Mouse (Mus musculus): Measurements from ENCODE around the gene Cxcl16.
"Not testable (repeated sequence)": the region's sequence is repeated elsewhere in the genome, so short reads cannot be mapped to it uniquely, and the experiment has no call there.

The Cxcl16 gene

DNA sequence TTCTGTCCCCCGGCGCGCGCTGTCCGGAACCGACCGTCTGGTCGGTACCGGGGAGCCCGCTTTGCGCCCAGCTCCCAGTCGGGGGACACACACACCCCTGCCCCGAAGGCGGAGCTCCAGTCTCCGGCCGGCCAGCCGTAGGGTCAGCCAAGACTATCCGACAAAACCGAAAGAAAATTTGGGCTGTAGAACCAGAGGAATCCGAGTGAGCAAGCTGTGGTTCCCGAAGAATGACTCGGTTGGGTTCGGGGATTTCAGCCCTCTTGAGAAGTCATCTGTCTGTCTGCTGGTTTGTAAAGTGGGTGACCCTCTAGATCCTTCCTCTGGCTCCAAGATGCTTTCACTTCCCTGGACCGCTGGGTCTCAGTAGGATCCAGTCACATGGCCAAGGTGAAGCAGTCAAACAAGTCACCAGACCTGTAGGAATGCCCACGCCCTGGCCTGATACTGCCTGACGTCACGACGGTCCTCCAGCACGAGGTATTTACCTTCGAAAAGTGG, at the start of gene Cxcl16:
TSS of gene Cxcl16 (minus strand) at position 384 of the 501 bp plus-strand sequence.
- no peak for DNase-seq

DNA sequence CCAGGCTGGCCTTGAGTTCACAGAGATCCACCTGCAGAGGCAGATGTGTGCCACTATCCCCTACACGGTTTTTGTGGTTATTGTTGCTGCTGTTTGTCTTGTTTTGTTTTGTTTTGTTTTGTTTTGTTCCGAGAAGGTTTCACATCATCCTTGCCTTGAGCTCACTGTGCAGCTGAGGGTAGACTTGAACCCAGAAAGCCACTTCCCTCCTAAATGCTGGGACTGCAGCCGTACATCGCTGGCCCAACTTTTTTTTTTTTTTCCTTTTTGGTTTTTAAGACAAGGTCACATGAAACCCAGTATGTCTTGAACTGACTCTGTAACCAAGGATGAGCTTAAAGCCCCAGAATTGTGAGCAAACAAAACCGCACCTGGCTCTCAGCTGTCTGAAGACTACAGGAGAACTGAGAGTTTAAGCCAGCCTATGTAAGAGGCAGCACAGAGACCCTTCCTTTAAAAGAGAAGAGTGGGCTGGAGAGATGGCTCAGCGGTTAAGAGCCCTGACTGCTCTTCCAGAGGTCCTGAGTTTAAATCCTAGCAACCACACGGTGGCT, 47.3 kb upstream of the Cxcl16 start:
- DNase-seq = peak; percentile 29 to 60

DNA sequence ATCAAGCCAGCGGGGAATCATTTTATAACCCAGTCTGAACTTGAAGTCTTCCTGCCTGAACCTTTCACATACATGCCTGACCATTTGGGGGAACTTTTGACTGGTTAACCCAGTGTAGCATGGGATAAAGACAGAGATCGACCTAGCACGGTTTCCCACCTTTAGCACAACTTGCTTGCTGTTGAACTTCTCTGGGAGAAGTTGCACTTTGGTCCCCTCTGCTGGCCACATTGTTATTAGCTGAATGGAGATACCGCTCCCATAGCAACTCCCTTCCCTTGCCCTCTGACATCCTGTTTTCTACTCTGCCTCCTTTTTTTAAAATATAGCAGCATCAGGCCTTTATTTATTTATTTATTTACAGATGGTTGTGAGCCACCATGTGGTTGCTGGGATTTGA, 46.6 kb upstream of the Cxcl16 start:
- DNase-seq = peak; percentile 82 to 84

DNA sequence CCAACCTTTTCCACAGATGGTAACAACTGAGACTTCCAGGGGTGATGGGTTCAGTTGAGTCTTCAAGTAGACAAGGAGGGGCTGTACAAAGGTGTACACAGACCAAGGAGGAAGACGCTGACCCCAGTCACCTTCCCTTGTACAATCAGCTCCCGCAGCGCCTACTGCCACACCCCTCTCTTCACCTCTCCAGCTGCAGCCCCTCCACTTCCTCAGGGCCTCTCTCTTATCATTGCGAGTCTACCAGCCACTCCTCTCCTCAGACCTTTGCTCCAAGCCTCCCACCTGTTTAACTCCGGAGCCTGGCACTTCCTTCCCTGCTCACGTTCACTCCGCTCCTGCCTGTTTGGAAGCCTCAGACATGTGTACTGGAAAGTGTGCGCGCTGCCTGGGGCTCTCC, 45.2 kb upstream of the Cxcl16 start, which contains the start of gene Tm4sf5:
TSS of gene Tm4sf5 (plus strand) at position 275 of the 400 bp plus-strand sequence.
- no peak for DNase-seq

DNA sequence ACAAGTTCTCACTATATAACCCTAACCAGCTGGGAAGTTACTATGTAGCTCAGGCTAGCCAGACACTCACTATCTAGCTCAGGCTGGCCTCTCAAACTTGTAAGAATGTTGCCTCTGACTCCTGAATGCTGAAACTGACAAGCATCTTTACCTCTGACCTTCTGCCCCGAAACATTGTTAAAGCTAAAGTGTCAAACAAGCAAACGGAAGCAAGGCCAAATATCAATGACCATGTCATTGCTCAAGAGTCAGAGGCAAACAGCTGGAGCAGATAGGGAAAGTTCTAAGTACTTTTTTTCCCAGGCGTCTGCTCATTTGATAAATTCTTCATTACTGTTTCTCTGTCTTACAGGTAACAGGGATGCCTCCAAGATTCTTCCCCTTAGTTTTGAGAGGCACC, 42.2 kb upstream of the Cxcl16 start:
- DNase-seq = no peak

DNA sequence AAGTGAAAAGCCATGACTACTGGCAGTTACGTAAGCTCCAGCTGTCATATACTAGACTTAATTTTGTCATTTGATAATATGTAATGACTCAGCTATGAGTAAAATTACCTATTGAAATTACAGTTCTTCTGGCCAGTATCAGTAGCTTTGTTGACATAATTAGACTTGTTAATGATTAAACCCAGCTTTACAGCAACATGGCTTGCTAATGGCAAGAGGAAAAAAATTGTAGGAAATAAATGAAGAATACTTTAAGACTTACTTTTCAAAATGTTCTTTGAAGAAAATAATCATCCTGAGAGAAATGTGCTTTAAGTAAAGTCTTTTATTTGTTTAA, 40.7 kb upstream of the Cxcl16 start:
- DNase-seq = no peak

DNA sequence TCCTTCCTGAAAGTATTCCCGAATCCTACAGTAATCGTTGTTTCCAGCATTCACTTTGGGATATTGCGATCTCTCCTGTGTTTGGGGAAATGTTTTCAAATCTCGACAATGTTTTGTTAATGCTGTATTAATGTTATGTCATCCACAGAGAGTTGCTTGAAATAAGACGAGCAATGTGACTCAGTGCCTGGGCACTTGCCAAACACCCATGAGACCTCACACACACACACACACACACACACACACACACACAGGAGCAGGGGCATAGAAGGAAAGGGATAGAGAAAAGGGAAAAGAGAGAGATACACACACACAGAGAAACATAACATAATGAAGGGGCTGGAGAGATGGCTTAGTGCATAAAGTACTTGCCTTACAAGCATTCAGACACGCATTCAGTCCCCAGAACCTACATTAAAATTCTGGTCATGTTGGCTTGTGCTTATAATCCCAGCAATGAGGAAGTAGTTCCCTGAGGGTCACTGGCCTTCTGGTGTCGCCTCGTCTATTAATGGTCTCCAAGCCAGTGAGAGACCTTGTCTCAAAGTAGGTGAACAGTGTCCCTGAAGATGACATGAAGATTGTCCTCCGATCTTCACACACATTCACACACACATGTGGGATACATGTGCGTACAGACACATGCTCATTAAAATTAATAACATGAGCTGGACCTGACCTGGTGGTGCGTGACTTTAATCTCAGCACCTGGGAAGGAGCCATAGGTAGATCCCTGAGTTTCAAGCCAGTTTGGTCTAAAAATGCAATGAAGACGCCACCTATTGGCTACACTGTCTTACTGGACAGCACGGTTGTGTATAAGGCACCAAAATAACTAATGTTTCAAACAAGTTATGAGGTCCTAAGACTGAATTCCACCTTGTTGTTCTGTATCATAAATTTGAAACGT, 40.0 kb upstream of the Cxcl16 start:
- no peak for DNase-seq

DNA sequence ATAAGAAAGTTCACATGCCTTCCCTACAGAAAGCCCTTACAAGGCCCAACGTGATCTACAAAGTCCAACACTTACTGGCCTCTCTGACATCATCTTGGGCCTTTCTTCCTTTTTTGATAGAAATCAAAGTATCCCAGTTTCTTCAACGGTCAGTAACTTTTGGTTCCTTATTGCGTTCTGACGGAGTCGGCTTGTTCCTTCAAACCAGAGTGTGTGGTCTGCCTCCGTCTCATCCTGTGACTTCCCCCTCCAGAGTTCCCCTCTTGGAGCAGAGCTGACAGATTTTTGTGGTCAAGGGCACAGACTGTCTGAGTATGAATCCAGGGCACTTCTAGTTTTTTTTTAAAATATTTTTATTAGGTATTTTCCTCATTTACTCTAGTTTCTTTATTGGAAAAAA, 29.9 kb upstream of the Cxcl16 start:
- no peak for DNase-seq

DNA sequence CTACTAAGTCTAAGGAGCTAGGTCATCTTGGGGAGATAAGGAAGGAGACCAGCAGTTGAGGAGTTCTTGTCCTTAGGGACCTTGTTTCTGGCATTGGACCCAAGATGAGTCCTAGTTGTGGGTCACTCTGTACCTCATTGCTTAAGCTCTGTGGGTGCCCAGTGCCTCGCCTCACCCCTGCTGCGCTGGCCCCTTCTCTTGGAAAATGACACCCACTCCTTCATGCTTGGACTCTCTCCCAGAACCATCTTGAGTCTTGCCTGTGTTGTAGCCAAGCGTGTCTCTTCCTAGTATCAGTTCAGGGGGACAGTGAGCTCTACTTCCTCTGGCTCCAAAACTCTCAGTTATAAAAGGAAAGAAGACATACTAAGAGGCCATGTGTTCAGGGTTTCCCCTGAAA, 29.4 kb upstream of the Cxcl16 start:
- DNase-seq = no peak

DNA sequence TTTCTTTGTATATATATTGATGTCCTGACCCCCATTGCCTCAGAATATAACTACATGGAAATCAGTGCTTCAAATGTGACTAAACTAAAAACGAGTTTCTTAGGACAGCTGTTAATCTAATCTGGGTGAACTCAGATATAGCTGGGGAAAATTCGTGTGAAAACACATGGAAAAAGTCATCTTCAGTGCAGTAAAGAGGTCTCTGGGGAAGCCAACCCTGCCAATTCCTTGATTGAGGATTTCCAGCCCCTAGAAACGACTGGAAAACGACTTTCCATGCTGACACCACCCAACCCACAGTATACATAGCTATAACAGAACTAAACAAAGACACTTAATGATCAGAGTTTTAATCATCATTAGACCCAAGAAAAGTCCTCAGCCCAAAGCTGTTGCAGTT, 28.0 kb upstream of the Cxcl16 start:
- no peak for DNase-seq

DNA sequence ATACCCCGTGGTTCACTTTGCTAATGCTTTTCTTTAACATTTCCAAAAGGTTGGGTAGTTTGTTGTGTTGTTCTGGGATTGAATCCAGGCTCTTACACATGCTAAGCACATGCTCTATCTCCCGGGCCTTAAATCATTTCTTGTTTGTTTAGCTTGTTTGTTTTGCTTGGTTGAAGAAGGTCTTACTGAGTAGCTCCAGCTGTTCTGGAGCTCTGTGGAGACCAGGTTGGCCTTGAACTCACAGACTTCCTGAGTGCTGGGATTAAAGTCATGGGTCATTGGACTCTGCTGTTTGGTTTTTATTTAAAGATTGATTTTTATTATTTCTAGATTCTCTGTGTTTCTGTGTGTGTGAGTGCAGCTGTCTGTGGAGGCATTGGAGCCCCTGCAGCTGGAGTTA, 25.7 kb upstream of the Cxcl16 start:
- DNase-seq = no peak

DNA sequence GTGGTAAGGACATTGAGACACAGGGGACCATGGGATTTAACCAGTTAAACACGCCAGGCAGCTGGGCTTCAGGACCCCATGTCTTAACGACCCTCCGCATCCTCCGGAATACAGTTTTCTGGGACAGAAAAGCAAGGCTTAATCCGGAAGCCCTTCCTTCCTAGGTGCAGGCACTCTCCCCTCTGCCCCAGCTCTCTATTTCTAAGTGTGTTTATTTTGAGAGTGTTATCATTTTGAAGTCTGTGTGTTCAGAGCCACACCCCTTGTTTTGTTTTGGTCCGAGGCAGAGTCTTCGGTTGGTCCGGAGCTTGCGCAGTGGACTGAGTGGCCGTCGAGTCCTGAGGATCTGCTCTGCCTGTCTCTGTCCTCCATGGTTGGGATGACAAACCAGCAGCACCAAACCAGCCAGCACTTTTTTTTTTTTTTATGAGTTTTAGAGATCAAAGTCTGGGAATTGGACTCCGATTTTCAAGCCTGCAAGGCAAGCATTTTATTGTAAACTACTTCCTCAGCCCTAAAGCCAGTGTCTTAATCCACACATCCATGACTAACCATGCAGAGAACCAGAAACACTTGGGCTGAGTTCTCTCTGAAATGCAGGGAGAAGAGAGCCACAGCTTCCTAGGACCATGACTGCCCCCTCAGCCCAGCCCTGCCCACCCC, 15.2 kb upstream of the Cxcl16 start:
- DNase-seq = no peak

DNA sequence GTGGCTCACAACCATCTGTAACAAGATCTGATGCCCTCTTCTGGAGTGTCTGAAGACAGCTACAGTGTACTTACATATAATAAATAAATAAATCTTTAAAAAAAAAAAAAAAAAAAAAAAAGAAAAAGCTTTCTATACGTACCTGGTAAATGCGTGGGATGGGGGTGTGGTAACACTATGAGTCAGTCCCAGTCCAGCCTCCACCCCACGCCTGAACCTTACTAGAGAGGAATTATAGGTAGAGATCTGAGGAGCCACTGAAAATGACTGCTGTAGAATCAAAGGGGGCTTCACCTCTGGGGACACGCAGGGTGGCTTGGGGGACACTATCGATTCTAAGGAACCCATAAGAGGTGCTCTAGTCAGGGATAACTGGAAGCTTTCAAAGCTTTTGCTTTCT, 13.5 kb upstream of the Cxcl16 start:
- not testable (repeated sequence) for DNase-seq

DNA sequence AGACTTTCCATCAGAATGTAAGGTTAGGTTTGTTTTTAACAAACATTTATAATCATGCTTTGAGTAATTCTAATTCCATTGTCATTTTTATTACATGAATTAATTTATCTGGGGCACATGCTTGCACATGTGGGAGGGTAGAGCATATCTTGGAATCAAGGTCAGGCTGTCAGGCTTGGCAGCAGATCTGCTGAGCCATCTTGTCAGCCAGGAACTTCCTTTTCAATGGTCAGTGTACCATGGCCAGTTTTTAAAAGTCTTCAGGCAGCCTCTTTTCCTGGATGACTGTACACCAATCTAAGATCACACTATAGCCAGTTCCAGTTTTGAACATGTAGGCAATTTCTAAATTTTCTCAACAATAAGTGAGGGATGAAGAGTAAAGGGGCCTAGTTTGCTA, 12.9 kb upstream of the Cxcl16 start:
- DNase-seq = no peak

DNA sequence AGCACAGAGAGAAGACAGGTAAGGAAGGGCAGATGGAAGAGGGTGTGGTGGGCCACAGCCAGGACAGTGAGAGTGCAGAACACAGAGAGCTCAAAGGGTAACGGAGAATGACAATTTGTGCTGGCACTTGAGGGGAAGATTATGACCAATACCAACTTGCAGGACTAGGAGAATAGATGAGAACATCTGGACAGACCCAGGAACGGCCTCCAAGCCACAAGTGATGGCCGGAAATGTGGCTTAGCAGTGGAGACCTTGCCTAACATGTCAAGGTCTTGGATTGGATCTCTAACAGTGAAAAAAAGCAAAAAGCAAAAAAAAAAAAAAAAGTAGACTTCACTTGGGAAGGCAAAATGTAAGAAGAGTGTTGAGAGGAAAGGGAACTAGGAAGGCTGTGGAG, 10.0 kb upstream of the Cxcl16 start:
- no peak for DNase-seq

DNA sequence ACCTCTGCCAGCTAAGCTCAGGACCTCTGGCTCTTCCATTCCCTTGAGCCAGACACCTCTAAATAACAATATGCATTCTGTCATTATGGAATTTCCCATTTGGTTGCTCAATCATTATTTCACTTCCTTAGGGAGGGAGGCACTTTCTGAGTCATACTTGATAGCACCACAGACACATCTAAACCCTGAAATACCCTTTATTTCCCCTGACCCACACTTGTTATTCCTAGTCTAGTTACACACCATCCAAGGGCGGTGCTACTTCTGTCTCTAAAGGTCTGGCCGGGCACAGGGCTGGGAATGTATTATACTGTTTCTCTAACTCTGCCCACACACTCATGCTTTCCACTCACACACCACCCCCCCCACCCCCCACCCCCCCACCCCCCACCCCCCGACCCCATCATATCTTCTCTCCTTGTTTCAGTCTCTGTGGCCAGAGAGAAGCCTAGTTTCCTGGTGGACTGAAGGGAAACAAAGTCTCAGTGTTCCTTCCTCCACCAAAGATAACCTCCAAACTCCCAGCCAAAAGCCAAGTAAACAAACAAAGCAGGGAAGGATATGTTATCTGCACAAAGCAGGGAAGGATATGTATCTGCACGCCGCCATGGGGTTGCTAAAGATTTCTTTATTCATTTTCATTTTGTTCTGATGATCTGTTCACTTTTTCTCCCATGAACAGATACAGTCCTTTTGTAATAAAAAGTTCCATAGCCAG, 8.3 kb upstream of the Cxcl16 start:
- no peak for DNase-seq

DNA sequence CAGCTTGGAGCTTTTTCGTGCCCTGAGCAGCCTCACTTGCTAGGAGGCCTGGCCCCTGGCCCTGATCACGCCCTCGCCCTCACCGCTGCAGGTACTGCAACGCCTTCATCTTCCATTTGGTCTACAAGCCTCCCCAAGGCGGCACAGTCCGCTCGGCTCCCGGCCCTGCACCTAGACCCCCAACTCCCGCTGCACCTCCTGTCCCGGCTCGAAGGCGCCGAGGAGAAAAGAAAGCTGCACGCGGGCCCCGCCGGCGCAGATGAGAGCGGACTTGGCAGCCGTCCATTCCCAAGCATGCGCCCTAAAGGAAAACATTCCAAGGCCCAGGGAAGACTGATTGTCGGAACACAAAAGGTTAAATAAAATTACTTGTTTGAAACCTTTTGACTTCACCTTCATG, 6.0 kb upstream of the Cxcl16 start:
- no peak for DNase-seq

DNA sequence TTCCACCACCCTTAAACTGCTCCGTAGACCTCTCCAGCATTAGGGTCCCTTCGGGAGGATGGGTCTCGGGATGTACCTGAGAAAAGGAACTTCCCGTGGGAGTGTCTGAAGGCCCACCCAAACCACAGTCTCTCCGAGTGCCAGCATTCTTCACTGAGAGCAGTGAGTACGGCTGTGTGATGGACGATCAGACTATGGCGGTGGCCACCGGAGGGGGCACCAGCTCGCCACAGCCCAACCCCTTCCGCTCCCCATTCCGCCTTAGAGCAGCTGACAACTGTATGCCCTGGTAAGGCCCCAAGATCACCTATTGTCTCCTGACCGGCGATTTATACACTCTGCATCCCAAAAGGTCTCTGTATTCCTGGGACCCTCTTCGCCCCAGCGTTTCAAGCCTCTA, 5.4 kb upstream of the Cxcl16 start:
- no peak for DNase-seq

DNA sequence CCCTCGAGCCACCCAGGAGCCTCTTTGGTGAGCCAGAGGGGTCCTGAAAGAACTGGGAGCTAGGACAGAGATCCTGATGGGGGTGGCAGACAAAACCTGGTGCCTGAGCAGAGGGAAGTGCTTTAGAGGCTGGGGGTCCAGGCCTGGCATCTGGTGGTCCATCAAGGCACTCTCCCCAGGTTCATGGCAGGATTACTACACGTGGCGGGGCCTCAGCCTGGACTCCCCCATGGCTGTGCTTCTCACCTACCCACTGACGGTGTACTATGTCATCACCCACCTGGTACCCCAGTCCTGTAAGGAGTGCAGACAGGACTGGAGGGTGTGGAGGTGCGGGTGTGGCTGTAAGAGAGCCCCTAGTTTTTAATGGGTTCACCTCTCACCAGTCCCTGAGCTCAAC, 4.2 kb upstream of the Cxcl16 start:
- DNase-seq = no peak

DNA sequence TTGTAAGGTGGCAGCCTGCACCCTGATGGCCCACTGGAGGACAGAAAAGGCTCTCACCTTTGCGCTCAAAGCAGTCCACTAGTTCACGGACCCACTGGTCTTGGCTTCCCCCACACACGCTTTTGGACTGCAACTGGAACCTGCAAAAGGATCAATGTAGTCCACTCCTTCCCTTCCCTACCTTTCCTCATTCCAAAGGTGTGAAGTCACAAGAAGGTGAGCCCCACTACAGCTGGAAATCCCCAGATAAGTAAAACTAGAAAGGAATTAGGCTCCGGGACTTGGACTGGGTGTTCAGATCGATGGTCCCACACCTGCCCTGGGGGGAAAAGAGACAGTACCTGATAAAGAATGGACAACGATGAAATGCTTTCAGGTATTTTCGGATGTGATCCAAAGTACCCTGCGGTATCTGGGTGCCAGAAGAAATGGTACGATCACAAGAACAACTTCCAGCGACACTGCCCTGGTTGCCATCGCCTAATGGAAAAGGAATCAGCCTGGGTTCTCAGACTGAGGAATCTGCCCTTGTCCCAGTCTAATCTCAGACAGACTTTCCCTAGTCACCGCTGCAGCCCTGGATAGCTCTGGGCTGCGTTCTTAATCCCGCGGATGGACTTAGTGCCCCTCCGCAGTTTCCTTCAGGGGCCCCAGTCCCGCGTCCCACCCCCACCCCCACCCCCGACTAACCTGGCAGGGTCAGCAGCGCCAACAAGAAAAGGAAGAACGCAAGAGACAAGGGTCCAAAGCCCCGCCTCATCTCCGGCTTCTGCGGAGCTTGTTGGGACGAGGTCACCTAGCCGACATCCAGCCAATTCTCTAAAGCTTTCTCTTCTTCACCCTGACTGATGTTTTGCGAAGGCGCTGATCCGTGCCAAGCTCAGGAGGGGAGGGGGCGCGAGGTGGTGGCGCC, 840 bp downstream of the Cxcl16 start, which contains the start of gene Zmynd15:
TSS of gene Zmynd15 (plus strand) at position 746 of the 913 bp plus-strand sequence.
- DNase-seq = no peak

DNA sequence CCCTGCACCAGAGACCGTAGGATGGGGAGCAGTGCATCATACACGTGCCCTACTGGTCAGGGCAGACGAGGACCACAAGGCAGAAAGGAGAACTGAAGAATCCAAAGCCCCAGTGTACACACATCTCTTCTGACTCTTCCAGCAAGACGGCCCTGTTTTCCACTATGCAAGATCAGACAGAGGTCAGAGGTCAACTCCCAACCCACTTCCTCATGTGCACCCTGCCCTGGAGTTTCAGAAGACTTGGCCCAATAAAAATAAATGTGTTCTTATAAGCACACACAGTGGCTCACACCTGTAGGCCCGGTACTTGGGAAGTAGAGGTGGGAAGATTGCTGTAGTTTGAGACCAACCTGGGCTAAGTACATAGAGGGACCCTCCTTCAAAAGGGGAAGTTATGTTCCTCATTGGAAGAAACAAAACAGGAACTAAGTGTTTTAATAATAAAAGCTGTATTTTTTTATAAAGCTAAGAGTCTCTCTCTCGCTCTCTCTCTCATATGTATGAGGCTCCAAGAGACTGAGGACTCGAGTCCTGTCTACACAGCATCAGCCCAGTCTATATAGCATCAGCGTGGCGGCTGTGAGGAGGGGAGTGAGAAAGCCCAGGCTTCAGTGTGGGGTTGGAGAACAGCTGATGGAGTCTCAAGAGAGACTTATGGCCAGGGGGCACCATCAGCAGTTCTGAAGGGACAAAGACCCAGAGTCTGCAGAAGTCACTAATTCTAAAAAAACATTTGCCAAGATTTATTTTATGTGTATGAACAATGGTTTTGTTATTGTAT, 6.3 kb downstream of the Cxcl16 start:
- no peak for DNase-seq

Measured in thymus, postnatal 36 days (tissue).